Mouse (Mus musculus): ENCODE results near the gene Syne2.

GRCm38 (mm10) chr12:75886946-75887345 is 69.0 kb downstream of the Syne2 start:
- TF ChIP-seq CTCF (IDR thresholded peaks at IDR 0.05; ENCODE audit: extremely low read depth, insufficient read depth, insufficient read length, insufficient replicate concordance) = no peak
- TF ChIP-seq POLR2A (IDR thresholded peaks at IDR 0.05; ENCODE audit: low read depth, low read length) = no peak

Measured in spleen, adult 2 months (tissue).